Mouse (Mus musculus) megakaryocyte, embryonic 14.5 days (primary cell): ENCODE data around the gene Pank2. TPM values are rescaled to one million over a fixed set of nuclear protein-coding genes. Genes with fewer than 3 reads are reported as not detected.
"Not testable (repeated sequence)": the region's sequence is repeated elsewhere in the genome, so short reads cannot be mapped to it uniquely, and the experiment has no call there.

Source experiments
- H3K27me3 ChIP-seq: replicated peaks from 2 replicates; pipeline ENCODE3; 2012; ENCODE audit warnings: inconsistent platforms
- H3K36me3 ChIP-seq: replicated peaks from 2 replicates; pipeline ENCODE3; 2012; ENCODE audit warnings: low read length, inconsistent platforms, mixed read lengths
- H3K4me1 ChIP-seq: 2 replicates; pipeline ENCODE4 v1.6.1; 2012; ENCODE audit warnings: inconsistent platforms
- H3K4me3 ChIP-seq: replicated peaks from 2 replicates; pipeline ENCODE3; 2012; ENCODE audit warnings: moderate library complexity, mild to moderate bottlenecking, inconsistent platforms
- H3K9me3 ChIP-seq: 2 replicates; pipeline ENCODE4 v1.6.1; 2012; ENCODE audit warnings: inconsistent platforms
- FLI1 ChIP-seq: IDR thresholded peaks from 2 replicates; pipeline ENCODE4 v1.6.1; 2012; ENCODE audit warnings: low read length, inconsistent platforms, mixed read lengths
- GATA1 ChIP-seq: IDR thresholded peaks from 3 replicates; pipeline ENCODE4 v1.6.1; 2012; ENCODE audit warnings: mixed read lengths, low read length, inconsistent platforms, borderline replicate concordance
- polyA plus RNA-seq: library from polyadenylated mRNA; stranded (reverse); fragments of >175 nt; gene quantifications from 2 replicates; pipeline ENCODE4 v1.2.3, GENCODE M21; 2012; ENCODE audit warnings: low replicate concordance; ENCODE audit not compliant: insufficient read depth

The Pank2 gene
- polyA plus RNA-seq, 1 experiment = 15.6 TPM

- Histone ChIP-seq H3K9me3 (no peaks in the 10 kb centered on the region), H3K4me3 (no peak overlapping the region), H3K27me3 (no peaks in the 10 kb centered on the region), H3K4me1 (peaks cover 24% of the 10 kb centered on the region), H3K36me3 (peaks cover 94% of the 10 kb centered on the region)
- TF ChIP-seq GATA1 (no peak), FLI1 (no peak)
These were observed 28.4 kb downstream of the Pank2 start for GRCm38 (mm10) chr2:131290669-131291068.

GRCm38 (mm10) chr2:131296746-131297261, 34.5 kb downstream of the Pank2 start:
- Histone ChIP-seq H3K4me1 (peaks cover 7% of the 10 kb centered on the region; the same call in 1 of the 2 replicates), H3K27me3 (no peaks in the 10 kb centered on the region), H3K36me3 (peaks cover 95% of the 10 kb centered on the region), H3K4me3 (no peak overlapping the region), H3K9me3 (no peaks in the 10 kb centered on the region)
- no peak for TF ChIP-seq FLI1
- no peak for TF ChIP-seq GATA1

- H3K27me3 ChIP-seq, H3K4me3 ChIP-seq, H3K4me1 ChIP-seq, H3K9me3 ChIP-seq: not testable (repeated sequence)
- H3K36me3 ChIP-seq = peaks cover 95% of the 10 kb centered on the region
These were observed 36.4 kb downstream of the Pank2 start for GRCm38 (mm10) chr2:131298674-131299073.

GRCm38 (mm10) chr2:131300485-131300884, 38.2 kb downstream of the Pank2 start:
- peaks cover 89% of the 10 kb centered on the region for H3K36me3 ChIP-seq
- no peaks in the 10 kb centered on the region for H3K4me1 ChIP-seq
- no peaks in the 10 kb centered on the region for H3K9me3 ChIP-seq
- no peak for TF ChIP-seq GATA1
- TF ChIP-seq FLI1 = no peak
- H3K27me3 ChIP-seq = no peaks in the 10 kb centered on the region
- no peak overlapping the region for H3K4me3 ChIP-seq

- no peak for TF ChIP-seq GATA1
- H3K4me1 ChIP-seq = no peaks in the 10 kb centered on the region
- H3K36me3 ChIP-seq = peaks cover 82% of the 10 kb centered on the region
- H3K27me3 ChIP-seq = no peaks in the 10 kb centered on the region
- H3K4me3 ChIP-seq = no peak overlapping the region
- no peaks in the 10 kb centered on the region for H3K9me3 ChIP-seq
These were observed 39.3 kb downstream of the Pank2 start for GRCm38 (mm10) chr2:131301635-131302034.

- Histone ChIP-seq H3K4me3 (no peak overlapping the region), H3K9me3 (peaks cover 5% of the 10 kb centered on the region), H3K27me3 (no peaks in the 10 kb centered on the region), H3K4me1 (no peaks in the 10 kb centered on the region), H3K36me3 (peaks cover 74% of the 10 kb centered on the region)
- TF ChIP-seq GATA1 (no peak), FLI1 (no peak)
These were observed 42.2 kb downstream of the Pank2 start for GRCm38 (mm10) chr2:131304497-131304896.

GRCm38 (mm10) chr2:131305226-131305625, 42.9 kb downstream of the Pank2 start:
- H3K9me3 ChIP-seq, H3K27me3 ChIP-seq, H3K4me1 ChIP-seq, H3K4me3 ChIP-seq: not testable (repeated sequence)
- peaks cover 68% of the 10 kb centered on the region for H3K36me3 ChIP-seq

GRCm38 (mm10) chr2:131307391-131307790, 45.1 kb downstream of the Pank2 start:
- no peak for TF ChIP-seq GATA1
- TF ChIP-seq FLI1 = no peak
- Histone ChIP-seq H3K4me3 (no peak overlapping the region), H3K36me3 (peaks cover 60% of the 10 kb centered on the region), H3K9me3 (peaks cover 6% of the 10 kb centered on the region), H3K27me3 (no peaks in the 10 kb centered on the region), H3K4me1 (peaks cover 1% of the 10 kb centered on the region; the same call in 1 of the 2 replicates)

- Histone ChIP-seq H3K9me3 (peaks cover 6% of the 10 kb centered on the region), H3K4me3 (no peak overlapping the region), H3K4me1 (peaks cover 4% of the 10 kb centered on the region; the same call in 1 of the 2 replicates), H3K27me3 (no peaks in the 10 kb centered on the region), H3K36me3 (peaks cover 58% of the 10 kb centered on the region)
- no peak for TF ChIP-seq GATA1
- no peak for TF ChIP-seq FLI1
These were observed 45.5 kb downstream of the Pank2 start for GRCm38 (mm10) chr2:131307822-131308221.

GRCm38 (mm10) chr2:131309296-131309695, 47.0 kb downstream of the Pank2 start:
- Histone ChIP-seq H3K9me3 (peaks cover 6% of the 10 kb centered on the region), H3K4me1 (peaks cover 4% of the 10 kb centered on the region; the same call in 1 of the 2 replicates), H3K36me3 (peaks cover 44% of the 10 kb centered on the region), H3K27me3 (no peaks in the 10 kb centered on the region), H3K4me3 (no peak overlapping the region)
- TF ChIP-seq FLI1 = no peak
- no peak for TF ChIP-seq GATA1

GRCm38 (mm10) chr2:131316167-131316566, 53.9 kb downstream of the Pank2 start:
- peaks cover 21% of the 10 kb centered on the region for H3K36me3 ChIP-seq
- H3K4me3 ChIP-seq = peak overlapping the region; percentile 24
- TF ChIP-seq FLI1 = no peak
- TF ChIP-seq GATA1 = no peak
- H3K27me3 ChIP-seq = no peaks in the 10 kb centered on the region
- H3K4me1 ChIP-seq = peaks cover 31% of the 10 kb centered on the region
- H3K9me3 ChIP-seq = 0 out of 2 replicates have a peak, but pooled peaks cover 6% of the 10 kb centered on the region
